ENCODE assay signal across 25 mouse cellular contexts in the genomic region with DNA sequence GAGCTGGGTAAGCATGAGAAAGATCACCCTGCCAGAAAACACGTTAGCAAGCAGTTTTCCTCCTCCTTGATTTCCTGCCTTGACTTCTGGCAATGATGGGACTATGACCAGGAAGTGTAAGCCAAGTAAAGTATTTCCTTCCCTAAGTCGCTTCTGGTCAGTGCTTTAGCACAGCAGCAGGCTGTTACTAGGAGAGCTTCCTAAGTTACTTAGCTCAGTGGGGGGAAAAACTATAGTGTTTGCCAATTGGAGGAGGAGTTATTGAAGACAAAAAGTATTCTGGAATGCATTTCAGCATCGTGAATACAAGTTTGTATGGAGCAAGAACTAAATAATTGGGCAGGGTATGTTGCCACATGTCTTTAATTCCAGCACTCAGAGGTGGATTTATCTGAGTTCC. TPM values are rescaled to one million over a fixed set of nuclear protein-coding genes. Genes with fewer than 3 reads are reported as not detected.
A peak's percentile ranks its signal among the peaks of the same experiment; 100 is the strongest.
DNase-seq lines count a peak whose midpoint lies in the region; ATAC-seq and TF ChIP-seq lines count a peak whose summit lies in the region.
"Had no signal": no experiment of that assay in that cellular context is flagged by ENCODE, and none has a peak within 500 bp of the region (broad histone marks: within the 10 kb centered on the region; RNA-seq: fewer than 3 reads in every experiment).

No protein-coding gene starts in this region.

- WGBS in heart, postnatal 0 days, result 36% methylated on average over 3 of the region's 3 CpGs
- WGBS in lung, embryonic 16.5 days, result 21% methylated on average over 3 of the region's 3 CpGs
- 16% methylated on average over 3 of the region's 3 CpGs for WGBS in embryonic facial prominence, embryonic 15.5 days

- ATAC-seq in heart, postnatal 0 days (ENCODE audit: insufficient read depth, low read depth), result no peak
- peak; percentile 68 for ATAC-seq in lung, embryonic 16.5 days (ENCODE audit: low read depth)
- ATAC-seq in embryonic facial prominence, embryonic 15.5 days (ENCODE audit: insufficient number of reproducible peaks, low FRiP score, low TSS enrichment, low read depth), result peak; percentile 15; the same call in 1 of the 2 replicates
- ATAC-seq: CD4-positive, CD25-positive, alpha-beta regulatory T cell, adult 4 months; forebrain, embryonic 13.5 days; forebrain, postnatal 0 days; hindbrain, postnatal 0 days had no signal

- intact Hi-C loops in heart, postnatal 25 days (cut with DNase I), result no loop called here
- intact Hi-C loops in left cerebral cortex, adult 2 months (cut with DNase I), result no loop called here

- peak; percentile 16 for DNase-seq in heart, postnatal 0 days (ENCODE audit: low spot score)
- DNase-seq in heart, postnatal 25 days (ENCODE audit: low spot score), result no peak
- DNase-seq in lung, postnatal 10 days, result no peak
- no peak for DNase-seq in left cerebral cortex, adult 2 months (ENCODE audit: extremely low spot score in 1 of 2, low spot score in 2 of 2)
- DNase-seq: adrenal gland, postnatal 14 days; cerebellum, adult 11-12 months; cerebellum, adult 9-10 months; cerebellum, postnatal 25 days; forebrain, postnatal 0 days; gastrocnemius, postnatal 14 days; heart, postnatal 10 days had no signal

- no peak overlapping the region for H3K9ac ChIP-seq in heart, postnatal 0 days (replicated peaks; ENCODE audit: low read depth, low read length)
- no peak overlapping the region for H3K9ac ChIP-seq in lung, embryonic 16.5 days (ENCODE audit: low read length)
- H3K9ac ChIP-seq in embryonic facial prominence, embryonic 15.5 days, result no peak overlapping the region
- H3K9ac ChIP-seq: forebrain, embryonic 13.5 days; forebrain, postnatal 0 days; heart, embryonic 13.5 days; hindbrain, embryonic 13.5 days had no signal

- no peaks in the 10 kb centered on the region for H3K9me3 ChIP-seq in heart, postnatal 0 days (replicated peaks; ENCODE audit: control insufficient read depth, low read length)
- no peaks in the 10 kb centered on the region for H3K9me3 ChIP-seq in lung, embryonic 16.5 days (ENCODE audit: control insufficient read depth, low read length)
- H3K9me3 ChIP-seq in embryonic facial prominence, embryonic 15.5 days (replicated peaks), result no peaks in the 10 kb centered on the region
- H3K9me3 ChIP-seq: forebrain, embryonic 13.5 days; G1E; hindbrain, embryonic 13.5 days had no signal

- no peaks in the 10 kb centered on the region for H3K36me3 ChIP-seq in heart, postnatal 0 days (replicated peaks; ENCODE audit: control insufficient read depth, insufficient read depth, low read length)
- no peaks in the 10 kb centered on the region for H3K36me3 ChIP-seq in lung, embryonic 16.5 days (ENCODE audit: control insufficient read depth, insufficient read depth, low read length)
- no peaks in the 10 kb centered on the region for H3K36me3 ChIP-seq in embryonic facial prominence, embryonic 15.5 days
- H3K36me3 ChIP-seq: G1E; heart, embryonic 13.5 days; hindbrain, embryonic 13.5 days had no signal

- no peak overlapping the region for H3K4me2 ChIP-seq in heart, postnatal 0 days (ENCODE audit: low read depth, low read length)
- H3K4me2 ChIP-seq in lung, embryonic 16.5 days (ENCODE audit: low read depth, low read length), result no peak overlapping the region
- no peak overlapping the region for H3K4me2 ChIP-seq in embryonic facial prominence, embryonic 15.5 days (replicated peaks)
- H3K4me2 ChIP-seq: forebrain, embryonic 13.5 days; heart, embryonic 13.5 days; hindbrain, embryonic 13.5 days had no signal

- no peaks in the 10 kb centered on the region for H3K4me1 ChIP-seq in heart, postnatal 0 days (ENCODE audit: control insufficient read depth, insufficient read depth)
- H3K4me1 ChIP-seq in lung, embryonic 16.5 days (replicated peaks; ENCODE audit: control insufficient read depth, insufficient read depth, low read length), result no peaks in the 10 kb centered on the region
- peaks cover 10% of the 10 kb centered on the region; the same call in 1 of the 2 replicates for H3K4me1 ChIP-seq in embryonic facial prominence, embryonic 15.5 days
- H3K4me1 ChIP-seq: forebrain, embryonic 13.5 days; heart, embryonic 13.5 days; hindbrain, embryonic 13.5 days had no signal

- TF ChIP-seq EP300 in heart, postnatal 0 days (IDR thresholded peaks at IDR 0.05; ENCODE audit: low read depth), result no peak

- TF ChIP-seq CTCF in heart, postnatal 0 days (IDR thresholded peaks at IDR 0.05; ENCODE audit: low read depth), result no peak
- TF ChIP-seq CTCF in left cerebral cortex, adult 2 months (IDR thresholded peaks at IDR 0.05), result no peak

- H3K4me3 ChIP-seq in heart, postnatal 0 days (ENCODE audit: low read depth, low read length), result no peak overlapping the region
- no peak overlapping the region for H3K4me3 ChIP-seq in lung, embryonic 16.5 days (ENCODE audit: low read length)
- no peak overlapping the region for H3K4me3 ChIP-seq in embryonic facial prominence, embryonic 15.5 days (replicated peaks)
- no peak overlapping the region for H3K4me3 ChIP-seq in left cerebral cortex, adult 2 months
- H3K4me3 ChIP-seq: forebrain, embryonic 13.5 days; heart, embryonic 13.5 days; hindbrain, embryonic 13.5 days had no signal

- H3K27ac ChIP-seq in heart, postnatal 0 days (ENCODE audit: low read depth), result no peak overlapping the region
- H3K27ac ChIP-seq in lung, embryonic 16.5 days (ENCODE audit: low read length), result no peak overlapping the region
- peak overlapping the region; percentile 55; the same call in 1 of the 2 replicates for H3K27ac ChIP-seq in embryonic facial prominence, embryonic 15.5 days (replicated peaks)
- H3K27ac ChIP-seq in left cerebral cortex, adult 2 months, result no peak overlapping the region
- H3K27ac ChIP-seq: forebrain, embryonic 13.5 days; heart, embryonic 13.5 days; hindbrain, embryonic 13.5 days; hindbrain, postnatal 0 days had no signal

- H3K27me3 ChIP-seq in heart, postnatal 0 days (ENCODE audit: control insufficient read depth, insufficient read depth, low read length), result no peaks in the 10 kb centered on the region
- H3K27me3 ChIP-seq in lung, embryonic 16.5 days (ENCODE audit: control insufficient read depth, insufficient read depth, low read depth, low read length), result no peaks in the 10 kb centered on the region
- no peaks in the 10 kb centered on the region for H3K27me3 ChIP-seq in embryonic facial prominence, embryonic 15.5 days
- H3K27me3 ChIP-seq: forebrain, embryonic 13.5 days; heart, embryonic 13.5 days; hindbrain, embryonic 13.5 days had no signal

RNA-seq across cellular contexts. Expression of gene Rfpl4, which starts 4.0 kb away (rescaled TPM):
- total RNA-seq in heart, postnatal 0 days (2014; rRNA removed; ENCODE audit: low replicate concordance), result not detected in 2 replicates
- polyA plus RNA-seq in heart, postnatal 0 days (2015; fragmentation: Nextera tagmentation; extraction: Ambion mirVana), result not detected in 2 replicates
- not detected for total RNA-seq in heart, postnatal 25 days (2021)
- not detected in 2 replicates for polyA plus RNA-seq in lung, embryonic 16.5 days (2015; fragmentation: Nextera tagmentation; extraction: Ambion mirVana)
- not detected in 2 replicates for polyA plus RNA-seq in embryonic facial prominence, embryonic 15.5 days (2015; fragmentation: Nextera tagmentation; extraction: Ambion mirVana)
- total RNA-seq in left cerebral cortex, adult 2 months (2021), result not detected
- total RNA-seq: adrenal gland, postnatal 14 days; forebrain, postnatal 0 days; G1E; gastrocnemius, adult 18-20 months; gastrocnemius, postnatal 14 days; heart, postnatal 10 days; hematopoietic stem cell, adult 5-6 weeks; hindbrain, postnatal 0 days had no signal
- polyA plus RNA-seq: cortical plate, adult 2 months; forebrain, embryonic 13.5 days; forebrain, postnatal 0 days; G1E; gonadal fat pad, adult 2 months; hindbrain, embryonic 13.5 days; hindbrain, postnatal 0 days; intestine, embryonic 14.5 days had no signal

RNA-seq across cellular contexts. Expression of gene Rasl2-9, which starts 13.0 kb away (rescaled TPM):
- total RNA-seq in heart, postnatal 0 days (2014; rRNA removed; ENCODE audit: low replicate concordance), result 0.35 and 1.1 TPM in 2 replicates
- polyA plus RNA-seq in heart, postnatal 0 days (2015; fragmentation: Nextera tagmentation; extraction: Ambion mirVana), result 4.4 and 6.5 TPM in 2 replicates
- total RNA-seq in heart, postnatal 25 days (2021), result 1 to 10 TPM; 5.8 to 6.2 TPM
- 0.43 and 0.51 TPM in 2 replicates for polyA plus RNA-seq in lung, embryonic 16.5 days (2015; fragmentation: Nextera tagmentation; extraction: Ambion mirVana)
- 0.60 and 0.80 TPM in 2 replicates for polyA plus RNA-seq in embryonic facial prominence, embryonic 15.5 days (2015; fragmentation: Nextera tagmentation; extraction: Ambion mirVana)
- under 1 TPM in 1 of 2 experiments, not detected in 1; 0.58 TPM for total RNA-seq in left cerebral cortex, adult 2 months (2021)
- total RNA-seq: hematopoietic stem cell, adult 5-6 weeks; hindbrain, postnatal 0 days had no signal

RNA-seq across cellular contexts. Expression of gene Epn1, which starts 32.7 kb away (rescaled TPM):
- 208 and 236 TPM in 2 replicates for total RNA-seq in heart, postnatal 0 days (2014; rRNA removed; ENCODE audit: low replicate concordance)
- polyA plus RNA-seq in heart, postnatal 0 days (2015; fragmentation: Nextera tagmentation; extraction: Ambion mirVana), result 53.0 and 56.4 TPM in 2 replicates
- total RNA-seq in heart, postnatal 25 days (2021), result 100 to 1,000 TPM; 178 to 187 TPM
- polyA plus RNA-seq in lung, embryonic 16.5 days (2015; fragmentation: Nextera tagmentation; extraction: Ambion mirVana), result 53.8 and 54.8 TPM in 2 replicates
- 66.5 and 70.6 TPM in 2 replicates for polyA plus RNA-seq in embryonic facial prominence, embryonic 15.5 days (2015; fragmentation: Nextera tagmentation; extraction: Ambion mirVana)
- 100 to 1,000 TPM; 470 to 471 TPM for total RNA-seq in left cerebral cortex, adult 2 months (2021)

RNA-seq across cellular contexts. Expression of gene Vmn1r55, which starts 36.8 kb away (rescaled TPM):
- not detected in 2 replicates for total RNA-seq in heart, postnatal 0 days (2014; rRNA removed; ENCODE audit: low replicate concordance)
- not detected in 2 replicates for polyA plus RNA-seq in heart, postnatal 0 days (2015; fragmentation: Nextera tagmentation; extraction: Ambion mirVana)
- total RNA-seq in heart, postnatal 25 days (2021), result not detected
- polyA plus RNA-seq in lung, embryonic 16.5 days (2015; fragmentation: Nextera tagmentation; extraction: Ambion mirVana), result not detected in 2 replicates
- polyA plus RNA-seq in embryonic facial prominence, embryonic 15.5 days (2015; fragmentation: Nextera tagmentation; extraction: Ambion mirVana), result not detected in 2 replicates
- not detected for total RNA-seq in left cerebral cortex, adult 2 months (2021)
- total RNA-seq: adrenal gland, adult 18-20 months; adrenal gland, postnatal 14 days; forebrain, postnatal 0 days; gastrocnemius, adult 18-20 months; gastrocnemius, postnatal 14 days; heart, postnatal 10 days; hematopoietic stem cell, adult 5-6 weeks; hindbrain, postnatal 0 days had no signal
- polyA plus RNA-seq: cortical plate, adult 2 months; forebrain, embryonic 13.5 days; forebrain, postnatal 0 days; G1E; gonadal fat pad, adult 2 months; hindbrain, embryonic 13.5 days; hindbrain, postnatal 0 days; intestine, embryonic 14.5 days had no signal

RNA-seq across cellular contexts. Expression of gene U2af2, which starts 50.8 kb away (rescaled TPM):
- 95.2 and 99.1 TPM in 2 replicates for total RNA-seq in heart, postnatal 0 days (2014; rRNA removed; ENCODE audit: low replicate concordance)
- polyA plus RNA-seq in heart, postnatal 0 days (2015; fragmentation: Nextera tagmentation; extraction: Ambion mirVana), result 38.0 and 39.3 TPM in 2 replicates
- total RNA-seq in heart, postnatal 25 days (2021), result 10 to 100 TPM; 66.9 to 71.1 TPM
- 109 and 110 TPM in 2 replicates for polyA plus RNA-seq in lung, embryonic 16.5 days (2015; fragmentation: Nextera tagmentation; extraction: Ambion mirVana)
- polyA plus RNA-seq in embryonic facial prominence, embryonic 15.5 days (2015; fragmentation: Nextera tagmentation; extraction: Ambion mirVana), result 116 and 124 TPM in 2 replicates
- total RNA-seq in left cerebral cortex, adult 2 months (2021), result 100 to 1,000 TPM; 183 to 187 TPM
